Mouse (Mus musculus) cerebellum, adult (tissue): ENCODE results near the gene Aatk.

Source experiments
- ATAC-seq: cut with Nextera tagmentation; 2 replicates; pipeline ENCODE4 v1.9.2; 2017; ENCODE audit warnings: mild to moderate bottlenecking, moderate library complexity, mixed read lengths; ENCODE audit not compliant: insufficient number of reproducible peaks, low FRiP score, low TSS enrichment

Aatk gene

GRCm38 (mm10) chr11:120046553-120047191, at the start of gene Aatk:
TSS of gene Aatk (minus strand) at chr11:120047167.
- no peak for ATAC-seq

- ATAC-seq: no peak
These were observed 46.0 kb upstream of the Aatk start for GRCm38 (mm10) chr11:120092817-120093591.

GRCm38 (mm10) chr11:120090661-120091060, 43.7 kb upstream of the Aatk start:
- no peak for ATAC-seq

- peak; percentile 98 for ATAC-seq
These were observed 39.8 kb upstream of the Aatk start, which contains the start of gene Cep131 for GRCm38 (mm10) chr11:120086702-120087152. TSS of gene Cep131 (minus strand) at chr11:120086827.

- ATAC-seq: peak; percentile 47; the same call in 1 of the 2 replicates
These were observed 39.1 kb upstream of the Aatk start for GRCm38 (mm10) chr11:120085891-120086627.

- no peak for ATAC-seq
These were observed 33.3 kb upstream of the Aatk start for GRCm38 (mm10) chr11:120080282-120080681.

GRCm38 (mm10) chr11:120076191-120076590, 29.2 kb upstream of the Aatk start:
- no peak for ATAC-seq

- no peak for ATAC-seq
These were observed 26.1 kb upstream of the Aatk start for GRCm38 (mm10) chr11:120072986-120073647.

- ATAC-seq: no peak
These were observed 24.9 kb upstream of the Aatk start for GRCm38 (mm10) chr11:120071731-120072320.

- ATAC-seq: no peak
These were observed 24.1 kb upstream of the Aatk start for GRCm38 (mm10) chr11:120071065-120071464.

GRCm38 (mm10) chr11:120070286-120070930, 23.4 kb upstream of the Aatk start:
- no peak for ATAC-seq

GRCm38 (mm10) chr11:120069261-120069660, 22.3 kb upstream of the Aatk start:
- no peak for ATAC-seq

- ATAC-seq: 0 out of 2 replicates have a peak, but pooled peaks have one; percentile 32
These were observed 20.9 kb upstream of the Aatk start for GRCm38 (mm10) chr11:120067834-120068233.

GRCm38 (mm10) chr11:120065291-120065690, 18.3 kb upstream of the Aatk start:
- peak; percentile 21; the same call in 1 of the 2 replicates for ATAC-seq

GRCm38 (mm10) chr11:120064668-120065040, 17.7 kb upstream of the Aatk start:
- no peak for ATAC-seq

- ATAC-seq: no peak
These were observed 17.2 kb upstream of the Aatk start for GRCm38 (mm10) chr11:120064006-120064667.

GRCm38 (mm10) chr11:120063326-120063725, 16.4 kb upstream of the Aatk start:
- ATAC-seq: no peak

- no peak for ATAC-seq
These were observed 13.7 kb upstream of the Aatk start for GRCm38 (mm10) chr11:120060634-120061033.
